Mouse (Mus musculus): ENCODE results near the gene Zbtb9.

The Zbtb9 gene

DNA sequence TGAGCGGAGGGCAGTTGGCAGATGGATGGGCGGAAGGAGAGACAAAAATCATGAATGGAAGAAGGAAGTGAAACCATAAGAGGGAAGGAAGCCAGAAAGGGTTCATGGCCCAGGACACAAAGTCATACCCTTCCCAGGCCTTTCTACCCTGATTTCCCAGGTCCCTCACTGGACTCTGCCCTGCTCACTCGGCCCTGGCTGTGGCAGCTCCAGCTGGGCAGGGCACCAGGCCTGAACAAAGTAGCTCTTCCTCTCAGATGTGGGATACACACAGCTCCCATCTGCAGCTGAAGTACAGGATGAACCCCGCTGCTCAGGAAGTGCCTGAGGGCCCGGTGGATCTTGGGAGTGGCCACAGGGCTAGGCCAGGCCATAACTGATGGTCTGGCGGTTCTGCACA, 69.9 kb downstream of the Zbtb9 start:
- DNase-seq = no peak

DNA sequence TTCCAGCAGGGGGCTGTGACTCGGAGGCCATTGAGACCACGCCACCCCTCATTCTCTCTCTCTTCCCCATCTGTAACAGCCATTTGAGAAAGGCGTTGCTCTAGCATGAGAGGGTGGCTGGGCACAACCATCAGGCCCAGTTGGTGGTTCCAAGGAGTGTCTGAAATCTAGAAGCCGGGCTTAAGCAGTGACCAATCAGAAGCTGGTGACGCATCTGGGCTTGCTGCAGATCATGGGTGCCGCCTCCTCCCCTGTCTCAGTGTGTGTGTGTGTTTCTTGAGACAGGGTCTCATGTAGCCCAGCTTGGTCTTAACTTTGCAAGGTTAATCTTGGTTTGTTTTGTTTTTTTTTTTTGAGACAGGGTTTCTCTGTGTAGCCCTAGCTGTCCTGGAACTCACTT, 72.2 kb downstream of the Zbtb9 start:
- no peak for DNase-seq

DNA sequence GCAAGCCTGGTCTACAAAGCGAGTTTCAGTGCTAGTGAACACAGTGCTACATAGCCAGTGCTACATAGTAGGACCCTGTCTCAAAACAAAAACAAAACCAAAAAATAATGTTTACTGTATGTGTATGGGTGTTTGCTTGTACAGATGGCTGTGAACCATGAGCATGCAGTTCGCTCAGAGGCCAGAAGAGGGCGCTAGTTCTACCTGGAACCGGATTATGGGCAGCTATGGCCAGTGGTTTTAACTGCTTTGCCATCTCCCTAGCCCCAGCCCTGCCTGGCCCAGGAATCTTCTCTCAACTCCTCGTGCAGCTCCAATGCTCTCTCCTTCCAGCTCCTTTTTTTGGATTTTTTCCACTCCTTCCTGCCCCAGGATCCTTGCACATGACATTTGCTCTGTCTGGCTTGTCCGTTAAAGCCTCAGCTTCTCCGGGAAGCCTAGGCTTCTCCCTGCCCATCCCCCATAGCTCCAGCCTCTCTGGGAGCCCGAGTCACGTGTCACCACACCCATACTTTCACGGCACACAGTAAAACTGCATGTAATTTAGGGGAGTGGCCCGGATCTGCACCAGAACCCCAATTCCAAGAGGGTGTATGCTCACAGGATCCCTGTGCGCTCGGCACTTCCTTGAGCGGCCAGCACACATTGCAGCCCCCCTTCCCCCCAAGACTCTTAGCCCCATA, 74.9 kb downstream of the Zbtb9 start:
- no peak for DNase-seq

- no peak for DNase-seq
These were observed 75.7 kb downstream of the Zbtb9 start for GRCm38 (mm10) chr17:27048445-27049239.

DNA sequence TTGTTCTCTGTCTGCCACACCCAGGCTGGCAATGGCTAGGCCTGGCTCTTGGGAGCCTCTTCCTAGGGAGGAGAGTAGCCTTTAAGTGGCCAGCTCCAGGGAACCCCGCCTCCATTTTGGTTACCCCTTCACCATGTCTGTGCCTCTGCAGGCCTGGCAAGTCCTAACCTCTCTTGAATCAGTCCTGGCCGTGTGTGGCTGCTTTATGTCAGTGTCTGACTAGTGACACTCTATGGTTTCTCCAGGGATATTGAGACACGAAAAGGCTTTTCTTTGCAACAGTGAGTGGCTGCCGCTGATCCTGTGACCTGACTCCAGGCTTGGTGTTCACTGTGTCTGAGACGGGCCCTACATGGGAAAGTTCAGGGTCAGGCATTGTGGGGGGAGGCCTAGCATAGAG, 77.9 kb downstream of the Zbtb9 start:
- no peak for DNase-seq

DNA sequence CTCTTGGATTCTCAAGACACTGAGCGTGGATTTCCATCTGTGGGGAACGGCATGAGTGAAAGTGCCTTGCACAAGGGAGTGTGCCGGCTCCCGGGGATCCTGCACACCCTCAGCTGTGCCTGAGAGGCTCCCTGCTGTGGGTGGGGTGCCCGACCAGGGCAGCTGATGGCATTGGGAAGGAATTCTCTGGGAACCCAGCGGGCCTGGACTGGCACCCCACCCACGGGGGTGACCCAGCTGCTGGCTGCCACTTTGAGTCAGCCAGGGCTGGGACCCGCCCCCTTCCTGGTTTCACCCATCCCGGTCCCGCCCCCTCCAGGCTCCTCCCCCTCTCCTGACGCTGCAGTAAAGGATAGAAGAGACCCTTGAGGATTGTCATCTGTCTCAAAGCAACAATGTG, 78.5 kb downstream of the Zbtb9 start:
- peak; percentile 61 for DNase-seq

- peak; percentile 63 for DNase-seq
These were observed 83.2 kb downstream of the Zbtb9 start for GRCm38 (mm10) chr17:27056170-27056569.

GRCm38 (mm10) chr17:27056812-27057516, 84.0 kb downstream of the Zbtb9 start, which contains the start of gene Itpr3:
TSS of gene Itpr3 (plus strand) at chr17:27057304.
- DNase-seq = peak; percentile 67

- no peak for DNase-seq
These were observed 84.6 kb downstream of the Zbtb9 start for GRCm38 (mm10) chr17:27057517-27058055.
